Mouse (Mus musculus) heart, embryonic 16.5 days (tissue): ENCODE data around the gene Fam160b1. TPM values are rescaled to one million over a fixed set of nuclear protein-coding genes. Genes with fewer than 3 reads are reported as not detected.
A peak's percentile ranks its signal among the peaks of the same experiment; 100 is the strongest.

ENCODE experiments used
- ATAC-seq: fragments of 200-750 bp; cut with Nextera tagmentation; replicated peaks from 2 replicates; pipeline ENCODE4 v1.8.0; 2017; ENCODE audit warnings: moderate number of reproducible peaks; ENCODE audit not compliant: insufficient read depth, low FRiP score; ENCODE audit errors: extremely low read depth
- H3K27ac ChIP-seq: fragments of 300-500 bp; sonication (generic); 2 replicates; pipeline ENCODE4 v1.5.1; 2014; ENCODE audit warnings: mild to moderate bottlenecking, low read length, control low read depth, moderate library complexity
- H3K27me3 ChIP-seq: fragments of 300-500 bp; sonication (generic); 2 replicates; pipeline ENCODE4 v1.6.1; 2014; ENCODE audit warnings: low read length, mixed read lengths; ENCODE audit not compliant: control insufficient read depth, insufficient read depth
- H3K36me3 ChIP-seq: fragments of 300-500 bp; sonication (generic); 2 replicates; pipeline ENCODE4 v1.6.1; 2014; ENCODE audit not compliant: control insufficient read depth, insufficient read depth
- H3K4me1 ChIP-seq: fragments of 300-500 bp; sonication (generic); 2 replicates; pipeline ENCODE4 v1.6.1; 2014; ENCODE audit warnings: low read length, mixed read lengths; ENCODE audit not compliant: control insufficient read depth, insufficient read depth
- H3K4me2 ChIP-seq: fragments of 300-500 bp; sonication (generic); 2 replicates; pipeline ENCODE4 v1.6.1; 2014; ENCODE audit warnings: low read depth, mild to moderate bottlenecking, control low read depth, low read length
- H3K4me3 ChIP-seq: fragments of 300-500 bp; sonication (generic); 2 replicates; pipeline ENCODE4 v1.5.1; 2014; ENCODE audit warnings: mild to moderate bottlenecking, control low read depth, low read length
- H3K9ac ChIP-seq: fragments of 300-500 bp; sonication (generic); 2 replicates; pipeline ENCODE4 v1.6.1; 2014; ENCODE audit warnings: low read length, control low read depth
- H3K9me3 ChIP-seq: fragments of 300-500 bp; sonication (generic); replicated peaks from 2 replicates; pipeline ENCODE4 v1.6.1; 2016; ENCODE audit warnings: low read length; ENCODE audit not compliant: control insufficient read depth
- WGBS: fragments of 180-500 bp; shearing (Covaris S2); extraction: QIAGEN DNeasy Blood & Tissue Kit; methylation state at CpG from one replicate; pipeline ENCODE4 v1.1.7; 2014; 5-methylcytosine and 5-hydroxymethylcytosine counted together
- polyA plus RNA-seq: library from polyadenylated mRNA; unstranded; fragments of >200 nt; fragmentation: Nextera tagmentation; extraction: Ambion mirVana; gene quantifications from 2 replicates; pipeline ENCODE4 v1.2.1, GENCODE M21; 2015

The Fam160b1 gene
- polyA plus RNA-seq, 1 experiment from 2014 or later, result 10.0 TPM

- Histone ChIP-seq H3K9ac (no peak overlapping the region), H3K4me3 (no peak overlapping the region), H3K9me3 (no peaks in the 10 kb centered on the region; the same call in 1 of the 2 replicates), H3K4me2 (no peak overlapping the region), H3K36me3 (no peaks in the 10 kb centered on the region), H3K4me1 (no peaks in the 10 kb centered on the region), H3K27ac (no peak overlapping the region), H3K27me3 (no peaks in the 10 kb centered on the region)
- 79% methylated on average over 4 of the region's 4 CpGs for WGBS
- no peak for ATAC-seq
These were observed 38.0 kb upstream of the Fam160b1 start for GRCm38 (mm10) chr19:57322491-57322890.

GRCm38 (mm10) chr19:57323087-57323486 is 37.4 kb upstream of the Fam160b1 start:
- Histone ChIP-seq H3K36me3 (no peaks in the 10 kb centered on the region), H3K4me1 (no peaks in the 10 kb centered on the region), H3K27me3 (no peaks in the 10 kb centered on the region), H3K4me3 (no peak overlapping the region), H3K9ac (no peak overlapping the region), H3K9me3 (no peaks in the 10 kb centered on the region; the same call in 1 of the 2 replicates), H3K27ac (no peak overlapping the region), H3K4me2 (no peak overlapping the region)
- no peak for ATAC-seq
- WGBS, result 78% methylated on average over 8 of the region's 8 CpGs

- WGBS, result 18% methylated on average over 7 of the region's 7 CpGs
- ATAC-seq, result no peak
- H3K27ac ChIP-seq, result no peak overlapping the region
These were observed 34.7 kb upstream of the Fam160b1 start for GRCm38 (mm10) chr19:57325748-57326300.

GRCm38 (mm10) chr19:57327679-57328078 is 32.8 kb upstream of the Fam160b1 start:
- Histone ChIP-seq H3K9me3 (no peaks in the 10 kb centered on the region), H3K27me3 (no peaks in the 10 kb centered on the region), H3K9ac (no peak overlapping the region), H3K27ac (no peak overlapping the region), H3K4me2 (no peak overlapping the region), H3K4me1 (no peaks in the 10 kb centered on the region), H3K4me3 (no peak overlapping the region), H3K36me3 (no peaks in the 10 kb centered on the region)
- ATAC-seq, result no peak

More at GRCm38 (mm10) chr19:57325748-57326300, 34.7 kb upstream of the Fam160b1 start:
- H3K4me1 ChIP-seq, result no peaks in the 10 kb centered on the region
- H3K4me2 ChIP-seq, result no peak overlapping the region
- H3K9me3 ChIP-seq, result no peaks in the 10 kb centered on the region
- H3K9ac ChIP-seq, result no peak overlapping the region
- no peaks in the 10 kb centered on the region for H3K36me3 ChIP-seq
- H3K27me3 ChIP-seq, result no peaks in the 10 kb centered on the region
- H3K4me3 ChIP-seq, result no peak overlapping the region

GRCm38 (mm10) chr19:57328269-57328668 is 32.2 kb upstream of the Fam160b1 start:
- 95% methylated on average over 7 of the region's 7 CpGs for WGBS
- ATAC-seq, result no peak

GRCm38 (mm10) chr19:57328792-57329191 is 31.7 kb upstream of the Fam160b1 start:
- Histone ChIP-seq H3K36me3 (no peaks in the 10 kb centered on the region), H3K4me1 (no peaks in the 10 kb centered on the region), H3K9ac (no peak overlapping the region), H3K4me3 (no peak overlapping the region), H3K4me2 (peak overlapping the region; percentile 38; the same call in 1 of the 2 replicates), H3K27ac (no peak overlapping the region), H3K27me3 (no peaks in the 10 kb centered on the region), H3K9me3 (no peaks in the 10 kb centered on the region)
- 52% methylated on average over 12 of the region's 12 CpGs for WGBS
- ATAC-seq, result no peak

More at GRCm38 (mm10) chr19:57328269-57328668, 32.2 kb upstream of the Fam160b1 start:
- Histone ChIP-seq H3K27ac (no peak overlapping the region), H3K9me3 (no peaks in the 10 kb centered on the region), H3K9ac (no peak overlapping the region), H3K4me3 (no peak overlapping the region), H3K4me1 (no peaks in the 10 kb centered on the region), H3K27me3 (no peaks in the 10 kb centered on the region), H3K36me3 (no peaks in the 10 kb centered on the region), H3K4me2 (no peak overlapping the region)

GRCm38 (mm10) chr19:57330309-57330708 is 30.2 kb upstream of the Fam160b1 start:
- Histone ChIP-seq H3K27ac (no peak overlapping the region), H3K4me1 (no peaks in the 10 kb centered on the region), H3K9ac (no peak overlapping the region), H3K4me2 (no peak overlapping the region), H3K9me3 (no peaks in the 10 kb centered on the region), H3K4me3 (no peak overlapping the region), H3K36me3 (no peaks in the 10 kb centered on the region), H3K27me3 (no peaks in the 10 kb centered on the region)
- no peak for ATAC-seq
- WGBS, result 72% methylated on average over 11 of the region's 11 CpGs

GRCm38 (mm10) chr19:57331237-57331636 is 29.2 kb upstream of the Fam160b1 start:
- Histone ChIP-seq H3K36me3 (no peaks in the 10 kb centered on the region), H3K9me3 (no peaks in the 10 kb centered on the region), H3K9ac (no peak overlapping the region), H3K4me3 (no peak overlapping the region), H3K27me3 (no peaks in the 10 kb centered on the region), H3K27ac (no peak overlapping the region), H3K4me2 (no peak overlapping the region), H3K4me1 (no peaks in the 10 kb centered on the region)
- ATAC-seq, result no peak
- 74% methylated on average over 6 of the region's 6 CpGs for WGBS

- Histone ChIP-seq H3K4me1 (no peaks in the 10 kb centered on the region), H3K36me3 (no peaks in the 10 kb centered on the region), H3K9ac (no peak overlapping the region), H3K9me3 (no peaks in the 10 kb centered on the region), H3K27me3 (no peaks in the 10 kb centered on the region), H3K27ac (no peak overlapping the region), H3K4me3 (no peak overlapping the region), H3K4me2 (no peak overlapping the region)
- ATAC-seq, result no peak
- 83% methylated on average over 4 of the region's 4 CpGs for WGBS
These were observed 27.1 kb upstream of the Fam160b1 start for GRCm38 (mm10) chr19:57333356-57333755.
